Mouse (Mus musculus) kidney, adult 2 months (tissue): ENCODE measurements at regions not wholly inside any gene's neighbourhood (a gene's known extent, or its start where the extent isn't known, plus 50 kb on each side); places are given as distances from the start of the nearest gene placed in this dataset.
A peak's percentile ranks its signal among the peaks of the same experiment; 100 is the strongest.

Experiments
- DNase-seq: peaks from one replicate; pipeline ENCODE4 v3.0.0; 2021
- H3K27ac ChIP-seq: fragments of 200-500 bp; 2 replicates; pipeline ENCODE4 v1.5.1; 2012; ENCODE audit warnings: low read depth, low read length, control low read depth, inconsistent platforms; ENCODE audit not compliant: insufficient read depth
- H3K27me3 ChIP-seq: fragments of 200-500 bp; replicated peaks from 2 replicates; pipeline ENCODE4 v1.6.1; 2012; ENCODE audit warnings: mild to moderate bottlenecking, moderate library complexity, low read length, inconsistent platforms; ENCODE audit not compliant: control insufficient read depth, insufficient read depth
- H3K36me3 ChIP-seq: fragments of 200-500 bp; 2 replicates; pipeline ENCODE4 v1.6.1; 2012; ENCODE audit warnings: mild to moderate bottlenecking, moderate library complexity, low read length, inconsistent platforms; ENCODE audit not compliant: control insufficient read depth, insufficient read depth
- H3K4me1 ChIP-seq: fragments of 200-500 bp; 2 replicates; pipeline ENCODE4 v1.6.1; 2011; ENCODE audit warnings: low read length; ENCODE audit not compliant: control insufficient read depth, insufficient read depth
- H3K4me3 ChIP-seq: fragments of 200-500 bp; 2 replicates; pipeline ENCODE4 v1.5.1; 2011; ENCODE audit warnings: mild to moderate bottlenecking, low read depth, low read length, control low read depth; ENCODE audit not compliant: insufficient read depth
- CTCF ChIP-seq: fragments of 200-500 bp; conservative IDR thresholded peaks from 2 replicates; pipeline ENCODE4 v1.5.1; 2011; ENCODE audit warnings: low read depth, mild to moderate bottlenecking, control low read depth, low read length, moderate library complexity, mixed read lengths; ENCODE audit not compliant: insufficient read depth, insufficient read length
- POLR2A ChIP-seq: fragments of 200-500 bp; IDR thresholded peaks from one replicate; pipeline ENCODE4 v1.6.1; 2011; ENCODE audit warnings: low read depth, low read length, control low read depth
- WGBS: fragments of 180-500 bp; shearing (Covaris S2); methylation state at CpG from one replicate; pipeline ENCODE4 v1.1.7; 2018; 5-methylcytosine and 5-hydroxymethylcytosine counted together

DNA sequence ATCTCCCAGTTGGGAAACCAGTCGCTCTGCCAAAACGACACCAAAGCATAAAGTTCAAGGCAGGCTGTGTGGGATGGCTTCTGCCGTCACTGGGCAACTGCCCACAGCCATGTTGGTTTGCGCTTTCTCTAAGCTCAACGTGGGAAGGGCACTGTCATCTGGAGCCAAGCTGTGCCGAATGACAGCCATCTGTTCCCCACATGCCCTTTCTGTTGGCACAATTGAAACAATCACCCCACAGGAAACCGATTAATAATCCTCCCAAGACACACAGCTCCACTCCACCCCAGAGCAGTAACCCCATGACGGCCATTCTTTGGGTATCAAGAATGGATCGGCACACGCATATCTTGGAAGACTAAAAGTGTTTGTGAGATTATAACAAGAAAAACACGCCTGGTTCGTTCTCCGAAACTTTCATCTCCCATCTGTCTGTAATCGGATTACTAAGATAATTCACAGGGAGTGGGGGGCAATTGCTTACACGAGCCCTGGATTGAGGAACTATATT is 52.0 kb upstream of the Foxn2 start:
- H3K27ac ChIP-seq = no peak overlapping the region
- TF ChIP-seq POLR2A = no peak
- H3K4me1 ChIP-seq = no peaks in the 10 kb centered on the region
- WGBS = 86% methylated on average over 15 of the region's 15 CpGs
- no peak overlapping the region for H3K4me3 ChIP-seq
- no peaks in the 10 kb centered on the region for H3K27me3 ChIP-seq
- H3K36me3 ChIP-seq = no peaks in the 10 kb centered on the region
- DNase-seq = no peak

DNA sequence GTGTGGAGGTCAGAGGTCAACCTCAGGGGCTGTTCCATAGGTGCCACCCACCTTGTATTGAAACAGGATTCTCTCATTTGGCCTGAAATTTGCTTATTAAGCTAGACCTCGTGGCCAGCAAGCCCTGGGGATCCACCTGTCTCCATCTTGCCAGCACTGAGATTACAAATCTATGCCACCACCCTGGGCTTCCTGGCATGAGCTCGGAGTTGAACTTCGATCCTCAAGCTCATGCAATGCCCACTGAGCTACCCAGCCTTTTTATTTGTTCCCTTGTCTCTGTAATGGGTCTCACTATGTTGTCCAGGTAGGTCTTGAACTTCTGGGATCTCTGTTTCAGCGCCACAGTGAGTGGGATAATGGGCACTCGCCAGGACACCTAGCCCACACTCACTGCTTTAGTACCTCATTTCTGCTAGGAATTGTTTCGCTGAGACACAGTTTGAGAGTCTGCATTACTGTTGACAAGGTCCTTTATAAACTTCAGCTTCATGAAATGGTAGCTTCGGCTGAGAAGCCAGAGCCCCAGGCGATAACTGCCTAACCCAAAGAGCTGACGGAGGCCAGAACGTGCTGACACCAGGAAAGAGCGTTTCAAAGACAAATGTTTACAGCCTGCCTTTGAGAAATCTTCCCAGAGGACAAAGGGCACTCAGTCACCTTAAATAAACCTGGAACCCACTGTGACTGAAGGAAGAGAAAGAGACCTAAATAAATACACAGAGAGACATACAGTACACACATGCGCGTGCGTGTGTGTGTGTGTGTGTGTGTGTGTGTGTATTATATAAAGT is 50.6 kb upstream of the Foxn2 start:
- Histone ChIP-seq H3K4me3 (no peak overlapping the region), H3K27me3 (no peaks in the 10 kb centered on the region), H3K27ac (no peak overlapping the region), H3K36me3 (no peaks in the 10 kb centered on the region), H3K4me1 (no peaks in the 10 kb centered on the region)
- DNase-seq = peak; percentile 24
- TF ChIP-seq POLR2A = no peak
- no peak for TF ChIP-seq CTCF
- WGBS = 66% methylated on average over 14 of the region's 14 CpGs
